Mouse (Mus musculus): Measurements from ENCODE around the gene Figla.

Gene Figla

GRCm38 (mm10) chr6:86069856-86070255, 53.9 kb downstream of the Figla start:
- DNase-seq (ENCODE audit: low spot score): no peak

- DNase-seq (ENCODE audit: low spot score): no peak
Observed at GRCm38 (mm10) chr6:86070277-86070676, 54.3 kb downstream of the Figla start.

All from layer of hippocampus, adult 11-12 months (tissue).